Mouse (Mus musculus) spleen, adult 2 months (tissue): ENCODE measurements around the gene Il1r2.

Experiments
- CTCF ChIP-seq: fragments of 200-500 bp; IDR thresholded peaks from 2 replicates; pipeline ENCODE4 v1.5.1; 2011; ENCODE audit warnings: mild to moderate bottlenecking, inconsistent platforms; ENCODE audit not compliant: insufficient read depth, insufficient read length, insufficient replicate concordance; ENCODE audit errors: extremely low read depth
- POLR2A ChIP-seq: fragments of 200-500 bp; IDR thresholded peaks from 2 replicates; pipeline ENCODE4 v1.6.1; 2011; ENCODE audit warnings: low read depth, low read length, inconsistent platforms

DNA sequence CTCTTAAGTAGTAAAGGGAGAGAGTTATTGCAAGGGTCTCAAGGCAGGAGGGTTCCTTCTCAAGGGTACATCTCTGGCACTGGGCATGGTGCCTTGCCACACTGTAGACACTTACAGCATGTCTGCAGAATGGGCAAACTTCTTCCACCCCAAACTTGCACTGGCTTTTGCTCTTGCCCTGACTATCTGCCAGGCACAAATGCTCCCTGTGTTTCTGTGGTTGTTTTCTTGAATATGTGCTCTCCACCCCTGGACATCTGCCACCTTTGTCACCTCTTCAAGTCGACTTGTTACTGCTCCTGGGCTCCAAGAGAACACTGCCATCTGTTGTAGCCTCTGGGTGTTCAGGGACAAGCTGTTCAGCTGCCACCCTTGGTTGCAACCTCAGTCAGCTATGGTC lies 57.8 kb downstream of the Il1r2 start:
- TF ChIP-seq POLR2A (no peak), CTCF (no peak)
